Mouse (Mus musculus) forebrain, embryonic 13.5 days (tissue): ENCODE results near the gene Arf3. TPM values are rescaled to one million over a fixed set of nuclear protein-coding genes. Genes with fewer than 3 reads are reported as not detected.

Experiments used
- ATAC-seq: fragments of 200-750 bp; cut with Nextera tagmentation; 2 replicates; pipeline ENCODE4 v1.8.0; 2017
- H3K27ac ChIP-seq: fragments of 300-500 bp; sonication (generic); 2 replicates; pipeline ENCODE4 v1.5.1; 2015; ENCODE audit warnings: inconsistent platforms, mild to moderate bottlenecking, moderate library complexity
- H3K27me3 ChIP-seq: fragments of 300-500 bp; sonication (generic); 2 replicates; pipeline ENCODE4 v1.6.1; 2015; ENCODE audit warnings: mild to moderate bottlenecking, inconsistent platforms
- H3K36me3 ChIP-seq: fragments of 300-500 bp; sonication (generic); 2 replicates; pipeline ENCODE4 v1.6.1; 2015; ENCODE audit warnings: mild to moderate bottlenecking, inconsistent platforms; ENCODE audit not compliant: poor library complexity, severe bottlenecking
- H3K4me1 ChIP-seq: fragments of 300-500 bp; sonication (generic); 2 replicates; pipeline ENCODE4 v1.6.1; 2015; ENCODE audit warnings: inconsistent platforms
- H3K4me2 ChIP-seq: fragments of 300-500 bp; sonication (generic); 2 replicates; pipeline ENCODE4 v1.6.1; 2015; ENCODE audit warnings: inconsistent platforms, mild to moderate bottlenecking, moderate library complexity
- H3K4me3 ChIP-seq: fragments of 300-500 bp; sonication (generic); 2 replicates; pipeline ENCODE4 v1.5.1; 2015; ENCODE audit warnings: mild to moderate bottlenecking, inconsistent platforms
- H3K9ac ChIP-seq: fragments of 300-500 bp; sonication (generic); 2 replicates; pipeline ENCODE4 v1.6.1; 2015; ENCODE audit warnings: mild to moderate bottlenecking, inconsistent platforms
- H3K9me3 ChIP-seq: fragments of 300-500 bp; sonication (generic); replicated peaks from 2 replicates; pipeline ENCODE4 v1.6.1; 2016; ENCODE audit warnings: inconsistent platforms
- WGBS: fragments of 180-500 bp; shearing (Covaris S2); methylation state at CpG from one replicate; pipeline ENCODE4 v1.1.7; 2015; 5-methylcytosine and 5-hydroxymethylcytosine counted together
- polyA plus RNA-seq: library from polyadenylated mRNA; unstranded; fragments of >200 nt; fragmentation: Nextera tagmentation; extraction: Ambion mirVana; gene quantifications from 2 replicates; pipeline ENCODE4 v1.2.1, GENCODE M21; 2015

The Arf3 gene
- polyA plus RNA-seq, 1 experiment from 2014 or later = 49.2 TPM

- peak; percentile 81 for ATAC-seq
- Histone ChIP-seq H3K27ac (no peak within 1 kb of the TSS), H3K4me2 (peak within 1 kb of the TSS; percentile 86), H3K9ac (peak within 1 kb of the TSS; percentile 63), H3K27me3 (peaks cover 36% of the 10 kb centered on the region), H3K4me3 (peak within 1 kb of the TSS; percentile 47), H3K36me3 (no peaks in the 10 kb centered on the region), H3K4me1 (peaks cover 26% of the 10 kb centered on the region), H3K9me3 (no peaks in the 10 kb centered on the region)
- WGBS = under 1% methylated on average over 39 of the region's 39 CpGs
Observed at GRCm38 (mm10) chr15:98727443-98728321, 35.3 kb downstream of the Arf3 start, which contains the start of gene Fkbp11. TSS of gene Fkbp11 (minus strand) at chr15:98728198.

- Histone ChIP-seq H3K4me3 (peak overlapping the region; percentile 47; the same call in 1 of the 2 replicates), H3K9me3 (no peaks in the 10 kb centered on the region), H3K9ac (no peak overlapping the region), H3K4me2 (peak overlapping the region; percentile 86), H3K36me3 (no peaks in the 10 kb centered on the region), H3K27ac (no peak overlapping the region), H3K27me3 (peaks cover 36% of the 10 kb centered on the region), H3K4me1 (peaks cover 36% of the 10 kb centered on the region)
- WGBS = 47% methylated on average over 7 of the region's 7 CpGs
- ATAC-seq = no peak
Observed at GRCm38 (mm10) chr15:98726746-98727145, 36.3 kb downstream of the Arf3 start.

GRCm38 (mm10) chr15:98726079-98726478 is 36.9 kb downstream of the Arf3 start:
- Histone ChIP-seq H3K4me3 (no peak overlapping the region), H3K27me3 (peaks cover 37% of the 10 kb centered on the region), H3K4me2 (no peak overlapping the region), H3K27ac (no peak overlapping the region), H3K9ac (no peak overlapping the region), H3K4me1 (peaks cover 39% of the 10 kb centered on the region), H3K36me3 (no peaks in the 10 kb centered on the region), H3K9me3 (no peaks in the 10 kb centered on the region)
- ATAC-seq = no peak
- 75% methylated on average over 4 of the region's 4 CpGs for whole genome bisulfite sequencing

GRCm38 (mm10) chr15:98724441-98724840 is 38.6 kb downstream of the Arf3 start:
- Histone ChIP-seq H3K27ac (no peak overlapping the region), H3K27me3 (peaks cover 43% of the 10 kb centered on the region)
- 28% methylated on average over 19 of the region's 19 CpGs for WGBS

GRCm38 (mm10) chr15:98722854-98723253 is 40.2 kb downstream of the Arf3 start:
- H3K27me3 ChIP-seq = peaks cover 30% of the 10 kb centered on the region
- no peak overlapping the region for H3K27ac ChIP-seq
- H3K4me1 ChIP-seq = peaks cover 38% of the 10 kb centered on the region
- 64% methylated on average over 14 of the region's 14 CpGs for WGBS
- peak overlapping the region; percentile 21; the same call in 1 of the 2 replicates for H3K9ac ChIP-seq
- H3K4me3 ChIP-seq = no peak overlapping the region
- ATAC-seq = no peak
- peak overlapping the region; percentile 33 for H3K4me2 ChIP-seq
- no peaks in the 10 kb centered on the region for H3K9me3 ChIP-seq
- H3K36me3 ChIP-seq = no peaks in the 10 kb centered on the region

More at GRCm38 (mm10) chr15:98724441-98724840, 38.6 kb downstream of the Arf3 start:
- Histone ChIP-seq H3K9me3 (no peaks in the 10 kb centered on the region), H3K4me2 (no peak overlapping the region), H3K9ac (no peak overlapping the region), H3K4me3 (no peak overlapping the region), H3K36me3 (no peaks in the 10 kb centered on the region), H3K4me1 (peaks cover 39% of the 10 kb centered on the region)
- ATAC-seq = no peak

- H3K27ac ChIP-seq = no peak overlapping the region; the same call in 1 of the 2 replicates
- H3K4me2 ChIP-seq = peak overlapping the region; percentile 33
- H3K27me3 ChIP-seq = peaks cover 27% of the 10 kb centered on the region
- H3K4me3 ChIP-seq = no peak overlapping the region
- no peaks in the 10 kb centered on the region for H3K36me3 ChIP-seq
- peaks cover 31% of the 10 kb centered on the region for H3K4me1 ChIP-seq
- peak overlapping the region; percentile 21; the same call in 1 of the 2 replicates for H3K9ac ChIP-seq
- ATAC-seq = 0 out of 2 replicates have a peak, but pooled peaks have one; percentile 50
- H3K9me3 ChIP-seq = no peaks in the 10 kb centered on the region
- 42% methylated on average over 8 of the region's 8 CpGs for WGBS
Observed at GRCm38 (mm10) chr15:98722191-98722590, 40.8 kb downstream of the Arf3 start.

GRCm38 (mm10) chr15:98717301-98717700 is 45.7 kb downstream of the Arf3 start:
- H3K4me3 ChIP-seq = no peak overlapping the region
- no peaks in the 10 kb centered on the region for H3K9me3 ChIP-seq
- H3K27ac ChIP-seq = no peak overlapping the region
- H3K27me3 ChIP-seq = peaks cover 9% of the 10 kb centered on the region; the same call in 1 of the 2 replicates
- no peaks in the 10 kb centered on the region for H3K36me3 ChIP-seq
- peaks cover 9% of the 10 kb centered on the region for H3K4me1 ChIP-seq
- H3K9ac ChIP-seq = no peak overlapping the region
- WGBS = 75% methylated on average over 16 of the region's 16 CpGs
- no peak for ATAC-seq
- H3K4me2 ChIP-seq = no peak overlapping the region

GRCm38 (mm10) chr15:98714230-98714652 is 48.8 kb downstream of the Arf3 start:
- Histone ChIP-seq H3K4me2 (no peak overlapping the region), H3K27me3 (peaks cover 3% of the 10 kb centered on the region; the same call in 1 of the 2 replicates), H3K27ac (no peak overlapping the region), H3K36me3 (no peaks in the 10 kb centered on the region), H3K9me3 (no peaks in the 10 kb centered on the region), H3K4me1 (no peaks in the 10 kb centered on the region), H3K4me3 (no peak overlapping the region), H3K9ac (no peak overlapping the region)
- 73% methylated on average over 5 of the region's 5 CpGs for WGBS
- no peak for ATAC-seq

GRCm38 (mm10) chr15:98710442-98710841 is 52.6 kb downstream of the Arf3 start:
- peaks cover 5% of the 10 kb centered on the region; the same call in 1 of the 2 replicates for H3K4me1 ChIP-seq
- H3K9me3 ChIP-seq = no peaks in the 10 kb centered on the region
- peaks cover 19% of the 10 kb centered on the region for H3K27me3 ChIP-seq
- H3K4me2 ChIP-seq = no peak overlapping the region
- no peak overlapping the region for H3K27ac ChIP-seq
- no peak overlapping the region for H3K9ac ChIP-seq
- ATAC-seq = 0 out of 2 replicates have a peak, but pooled peaks have one; percentile 27
- H3K36me3 ChIP-seq = no peaks in the 10 kb centered on the region
- WGBS = 14% methylated on average over 9 of the region's 9 CpGs
- no peak overlapping the region for H3K4me3 ChIP-seq

GRCm38 (mm10) chr15:98707766-98708372 is 55.1 kb downstream of the Arf3 start, which contains the start of gene Ccdc65:
TSS of gene Ccdc65 (plus strand) at chr15:98708207.
- ATAC-seq = no peak
- H3K36me3 ChIP-seq = no peaks in the 10 kb centered on the region
- WGBS = 21% methylated on average over 16 of the region's 16 CpGs
- H3K9me3 ChIP-seq = no peaks in the 10 kb centered on the region
- no peak within 1 kb of the TSS for H3K27ac ChIP-seq
- peak within 1 kb of the TSS; percentile 55 for H3K4me2 ChIP-seq
- H3K9ac ChIP-seq = no peak within 1 kb of the TSS
- peaks cover 5% of the 10 kb centered on the region; the same call in 1 of the 2 replicates for H3K4me1 ChIP-seq
- H3K27me3 ChIP-seq = peaks cover 39% of the 10 kb centered on the region
- H3K4me3 ChIP-seq = peak within 1 kb of the TSS; percentile 33

GRCm38 (mm10) chr15:98704312-98704711 is 58.7 kb downstream of the Arf3 start:
- 69% methylated on average over 9 of the region's 9 CpGs for WGBS
- ATAC-seq = no peak

More at GRCm38 (mm10) chr15:98704312-98704711, 58.7 kb downstream of the Arf3 start:
- no peak overlapping the region for H3K4me3 ChIP-seq
- H3K4me2 ChIP-seq = no peak overlapping the region
- H3K27me3 ChIP-seq = peaks cover 69% of the 10 kb centered on the region
- H3K9ac ChIP-seq = no peak overlapping the region
- H3K9me3 ChIP-seq = no peaks in the 10 kb centered on the region
- H3K36me3 ChIP-seq = no peaks in the 10 kb centered on the region
- no peak overlapping the region for H3K27ac ChIP-seq
- H3K4me1 ChIP-seq = peaks cover 12% of the 10 kb centered on the region; the same call in 1 of the 2 replicates
